Mouse (Mus musculus) embryonic fibroblast, embryonic 13.5 days (primary cell): Measurements from ENCODE around the gene Nemp1.

ENCODE experiments used
- CTCF ChIP-seq: IDR thresholded peaks from 2 replicates; pipeline ENCODE4 v1.5.1; 2011; ENCODE audit warnings: mild to moderate bottlenecking, control low read depth, low read length, moderate library complexity, borderline replicate concordance; ENCODE audit not compliant: insufficient read depth
- POLR2A ChIP-seq: IDR thresholded peaks from 2 replicates; pipeline ENCODE4 v1.6.1; 2011; ENCODE audit warnings: low read depth, mild to moderate bottlenecking, control low read depth, low read length, moderate library complexity

DNA sequence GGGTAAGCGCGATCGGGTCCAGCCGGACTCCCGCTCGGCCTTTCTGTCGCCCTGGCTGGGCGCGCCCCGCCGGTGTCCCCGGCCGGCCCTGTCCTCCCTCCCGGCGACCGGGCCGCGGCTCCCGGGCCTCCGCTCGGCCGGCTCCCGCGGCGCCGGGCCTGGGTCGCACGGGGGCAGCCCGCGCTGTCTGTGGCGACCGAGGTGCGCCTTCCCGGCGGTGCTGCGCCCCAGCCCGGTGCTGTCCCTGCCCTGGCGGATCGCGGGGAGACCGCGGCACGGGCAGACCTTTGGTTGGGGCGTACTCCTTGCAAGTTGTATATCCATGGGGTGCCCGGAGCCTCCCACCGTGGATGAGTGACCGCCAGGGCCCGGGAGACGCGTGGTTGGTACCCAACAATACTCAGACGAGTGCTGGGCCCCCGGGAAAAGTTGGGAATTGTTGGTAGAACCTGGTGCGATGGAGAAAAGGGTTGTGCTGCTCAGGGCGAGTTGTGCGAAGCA, 73.0 kb downstream of the Nemp1 start:
- no peak for TF ChIP-seq CTCF
- TF ChIP-seq POLR2A: no peak
